Mouse (Mus musculus) ES-Bruce4 (cell line): ENCODE data around the gene Ugt1a6b.

Experiments
- CTCF ChIP-seq: IDR thresholded peaks from one replicate; pipeline ENCODE4 v1.8.1; 2011; ENCODE audit warnings: low read depth, low read length
- EP300 ChIP-seq: IDR thresholded peaks from 2 replicates; pipeline ENCODE4 v1.6.1; 2011; ENCODE audit warnings: low read depth, low read length; ENCODE audit not compliant: insufficient read depth
- POLR2A ChIP-seq: IDR thresholded peaks from one replicate; pipeline ENCODE4 v1.8.1; 2011; ENCODE audit warnings: low read length; ENCODE audit not compliant: insufficient read depth

DNA sequence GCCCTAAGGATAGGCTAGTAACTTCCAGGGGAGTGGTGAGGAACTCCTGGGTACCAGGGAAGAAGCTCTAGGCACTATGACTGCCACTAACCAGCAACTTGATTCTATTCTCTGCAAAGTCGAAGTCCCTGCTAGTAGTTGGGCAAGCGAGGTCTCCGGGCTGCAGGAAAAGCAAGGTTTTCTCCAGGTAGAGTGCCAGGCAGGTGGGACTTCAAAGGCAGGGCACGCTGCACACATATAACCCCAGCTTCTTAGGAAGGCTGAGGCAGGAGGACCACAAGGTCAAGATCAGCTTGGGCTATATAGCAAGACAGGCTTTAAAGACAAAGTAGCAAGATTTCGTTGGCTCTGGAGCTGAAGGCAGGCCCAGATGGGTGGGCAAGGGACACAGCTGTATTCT, 160.7 kb downstream of the Ugt1a6b start:
- TF ChIP-seq EP300, result no peak
- no peak for TF ChIP-seq POLR2A
- TF ChIP-seq CTCF, result no peak
